Mouse (Mus musculus): ENCODE measurements around the gene Npm1.

The Npm1 gene

GRCm38 (mm10) chr11:33179802-33180201 lies 16.8 kb upstream of the Npm1 start:
- DNase-seq, result no peak

GRCm38 (mm10) chr11:33176525-33177245 lies 13.7 kb upstream of the Npm1 start:
- DNase-seq, result no peak

- DNase-seq, result no peak
Measured at GRCm38 (mm10) chr11:33175768-33176167, 12.8 kb upstream of the Npm1 start.

- peak; percentile 45 to 55 for DNase-seq
Measured at GRCm38 (mm10) chr11:33170489-33170888, 7.5 kb upstream of the Npm1 start.

GRCm38 (mm10) chr11:33162211-33162997 lies 602 bp downstream of the Npm1 start:
- DNase-seq, result peak; percentile 71 to 77

- DNase-seq, result no peak
Measured at GRCm38 (mm10) chr11:33159741-33160140, 3.3 kb downstream of the Npm1 start.

GRCm38 (mm10) chr11:33157453-33158196 lies 5.4 kb downstream of the Npm1 start:
- DNase-seq, result no peak

GRCm38 (mm10) chr11:33156436-33157015 lies 6.5 kb downstream of the Npm1 start:
- DNase-seq, result no peak

GRCm38 (mm10) chr11:33154459-33154858 lies 8.5 kb downstream of the Npm1 start:
- DNase-seq, result no peak

- no peak for DNase-seq
Measured at GRCm38 (mm10) chr11:33152997-33153396, 10.0 kb downstream of the Npm1 start.

GRCm38 (mm10) chr11:33151780-33152145 lies 11.2 kb downstream of the Npm1 start:
- DNase-seq, result no peak

- no peak for DNase-seq
Measured at GRCm38 (mm10) chr11:33151128-33151779, 11.8 kb downstream of the Npm1 start.

GRCm38 (mm10) chr11:33150364-33150763 lies 12.6 kb downstream of the Npm1 start:
- DNase-seq, result no peak

- no peak for DNase-seq
Measured at GRCm38 (mm10) chr11:33149453-33149852, 13.6 kb downstream of the Npm1 start.

- no peak for DNase-seq
Measured at GRCm38 (mm10) chr11:33149088-33149436, 13.9 kb downstream of the Npm1 start.

GRCm38 (mm10) chr11:33148338-33149087 lies 14.5 kb downstream of the Npm1 start:
- peak; percentile 57 to 60 for DNase-seq

GRCm38 (mm10) chr11:33147572-33148337 lies 15.3 kb downstream of the Npm1 start:
- DNase-seq, result peak; percentile 29 to 45

- peak in 1 of 2 experiments; percentile 42 for DNase-seq
Measured at GRCm38 (mm10) chr11:33147171-33147571, 15.8 kb downstream of the Npm1 start, which contains the start of gene Fgf18. Gene Fgf18 (minus strand): TSS chr11:33147400.

- DNase-seq, result peak; percentile 19 to 45
Measured at GRCm38 (mm10) chr11:33146651-33147131, 16.3 kb downstream of the Npm1 start.

GRCm38 (mm10) chr11:33146143-33146497 lies 16.9 kb downstream of the Npm1 start:
- no peak for DNase-seq

Data from thymus, postnatal 36 days (tissue).